Mouse (Mus musculus) lung, adult 18-20 months (tissue): ENCODE data around the gene Fgfrl1.

Experiments used
- DNase-seq, 2 experiments: peaks; one replicate each; pipeline ENCODE4 v3.0.0; 2022; ENCODE audit warnings: mixed read lengths in 2 of 2

Gene Fgfrl1

GRCm38 (mm10) chr5:108692271-108692670 is at the start of gene Fgfrl1:
TSS of gene Fgfrl1 (plus strand) at chr5:108692382.
- DNase-seq = peak; percentile 74 to 78

GRCm38 (mm10) chr5:108643674-108644073 is 48.5 kb upstream of the Fgfrl1 start:
- no peak for DNase-seq

GRCm38 (mm10) chr5:108645651-108646342 is 46.4 kb upstream of the Fgfrl1 start:
- DNase-seq = no peak

GRCm38 (mm10) chr5:108646343-108646660 is 45.9 kb upstream of the Fgfrl1 start:
- peak in 1 of 2 experiments; percentile 40 for DNase-seq

- no peak for DNase-seq
Observed at GRCm38 (mm10) chr5:108647311-108647710, 44.9 kb upstream of the Fgfrl1 start.

- DNase-seq = peak in 1 of 2 experiments; percentile 25
Observed at GRCm38 (mm10) chr5:108647820-108648465, 44.2 kb upstream of the Fgfrl1 start.

GRCm38 (mm10) chr5:108648937-108649576 is 43.1 kb upstream of the Fgfrl1 start:
- no peak for DNase-seq

GRCm38 (mm10) chr5:108650341-108650740 is 41.8 kb upstream of the Fgfrl1 start:
- DNase-seq = no peak

GRCm38 (mm10) chr5:108651136-108651720 is 41.0 kb upstream of the Fgfrl1 start:
- no peak for DNase-seq

GRCm38 (mm10) chr5:108651823-108652222 is 40.4 kb upstream of the Fgfrl1 start:
- peak; percentile 61 to 77 for DNase-seq

- DNase-seq = no peak
Observed at GRCm38 (mm10) chr5:108653341-108653740, 38.8 kb upstream of the Fgfrl1 start.

GRCm38 (mm10) chr5:108654444-108654990 is 37.7 kb upstream of the Fgfrl1 start:
- DNase-seq = no peak

GRCm38 (mm10) chr5:108655381-108655780 is 36.8 kb upstream of the Fgfrl1 start:
- no peak for DNase-seq

- no peak for DNase-seq
Observed at GRCm38 (mm10) chr5:108655891-108656650, 36.1 kb upstream of the Fgfrl1 start.

- DNase-seq = no peak
Observed at GRCm38 (mm10) chr5:108657406-108657805, 34.8 kb upstream of the Fgfrl1 start.

GRCm38 (mm10) chr5:108658611-108659010 is 33.6 kb upstream of the Fgfrl1 start:
- DNase-seq = no peak

GRCm38 (mm10) chr5:108659698-108660631 is 32.2 kb upstream of the Fgfrl1 start, which contains the start of gene Idua:
TSS of gene Idua (plus strand) at chr5:108660331.
- DNase-seq = no peak

GRCm38 (mm10) chr5:108660632-108661268 is 31.4 kb upstream of the Fgfrl1 start:
- peak; percentile 93 to 95 for DNase-seq

GRCm38 (mm10) chr5:108662772-108663171 is 29.4 kb upstream of the Fgfrl1 start:
- DNase-seq = no peak

GRCm38 (mm10) chr5:108665066-108665465 is 27.1 kb upstream of the Fgfrl1 start:
- no peak for DNase-seq

GRCm38 (mm10) chr5:108667370-108667769 is 24.8 kb upstream of the Fgfrl1 start:
- DNase-seq = no peak
